Mouse (Mus musculus): ENCODE results near the gene Pianp. TPM values are rescaled to one million over a fixed set of nuclear protein-coding genes. Genes with fewer than 3 reads are reported as not detected.

Gene Pianp
- total RNA-seq, 2 experiments from 2014 or later, result not detected

DNA sequence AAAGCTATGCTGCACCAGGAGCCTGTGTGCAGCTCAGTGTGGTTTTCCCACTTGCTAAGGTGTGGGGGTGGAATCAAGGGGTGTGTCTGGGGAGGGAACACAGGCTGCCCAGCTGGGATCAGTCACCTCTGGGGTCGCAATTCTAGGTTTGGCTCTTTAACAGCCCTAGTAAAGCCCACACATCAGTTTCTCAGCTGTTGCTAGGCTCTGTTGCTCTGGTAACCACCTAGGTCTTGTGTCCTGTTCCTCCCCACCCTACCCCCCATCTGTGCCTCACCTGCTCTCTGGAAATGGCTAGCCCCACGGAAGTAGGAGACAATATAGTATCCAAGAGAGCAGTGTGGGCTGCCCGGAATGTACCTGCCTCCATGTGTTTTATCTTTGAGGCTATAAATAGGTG is 7.2 kb downstream of the Pianp start:
- no peak for ATAC-seq (replicated peaks; ENCODE audit: low FRiP score, low TSS enrichment, poor library complexity, severe bottlenecking)

DNA sequence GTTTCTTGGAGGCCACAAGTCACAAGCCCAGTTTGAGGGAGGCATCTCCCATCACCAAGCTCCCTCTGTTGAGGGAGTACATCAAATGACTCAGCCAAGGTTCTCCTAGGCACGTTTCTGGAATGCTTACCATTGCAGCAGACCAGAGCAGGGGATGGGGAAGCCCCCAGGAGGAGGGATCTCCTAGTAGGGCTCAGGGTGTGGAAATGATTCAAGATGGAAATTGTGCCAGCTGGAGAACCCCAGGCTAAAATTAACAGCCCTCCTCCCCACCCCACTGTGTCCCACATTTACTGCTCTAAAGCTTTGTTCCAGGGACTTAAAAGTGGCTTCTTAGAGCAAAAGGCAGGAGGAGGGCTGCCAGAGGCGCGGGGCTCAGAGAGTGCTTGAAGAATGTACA is 8.6 kb downstream of the Pianp start:
- ATAC-seq (replicated peaks; ENCODE audit: low FRiP score, low TSS enrichment, poor library complexity, severe bottlenecking), result no peak

DNA sequence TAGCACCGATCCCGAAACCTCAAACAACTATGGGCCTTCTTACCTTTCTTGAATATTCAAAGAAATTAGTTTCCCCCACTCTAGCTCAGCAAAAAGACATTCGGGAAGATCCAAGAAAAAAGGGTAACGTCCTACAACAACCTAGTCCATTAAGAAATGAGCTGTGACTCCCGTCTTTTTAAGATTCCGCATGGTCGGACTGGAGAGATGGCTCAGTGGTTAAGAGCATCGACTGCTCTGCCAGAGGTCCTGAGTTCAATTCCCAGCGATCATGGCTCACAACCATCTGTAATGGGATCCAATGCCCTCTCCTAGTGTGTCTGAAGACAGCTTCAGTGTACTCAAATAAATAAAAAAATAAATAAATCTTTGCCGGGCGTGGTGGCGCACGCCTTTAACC is 11.6 kb downstream of the Pianp start:
- ATAC-seq (replicated peaks; ENCODE audit: low FRiP score, low TSS enrichment, poor library complexity, severe bottlenecking), result no peak

DNA sequence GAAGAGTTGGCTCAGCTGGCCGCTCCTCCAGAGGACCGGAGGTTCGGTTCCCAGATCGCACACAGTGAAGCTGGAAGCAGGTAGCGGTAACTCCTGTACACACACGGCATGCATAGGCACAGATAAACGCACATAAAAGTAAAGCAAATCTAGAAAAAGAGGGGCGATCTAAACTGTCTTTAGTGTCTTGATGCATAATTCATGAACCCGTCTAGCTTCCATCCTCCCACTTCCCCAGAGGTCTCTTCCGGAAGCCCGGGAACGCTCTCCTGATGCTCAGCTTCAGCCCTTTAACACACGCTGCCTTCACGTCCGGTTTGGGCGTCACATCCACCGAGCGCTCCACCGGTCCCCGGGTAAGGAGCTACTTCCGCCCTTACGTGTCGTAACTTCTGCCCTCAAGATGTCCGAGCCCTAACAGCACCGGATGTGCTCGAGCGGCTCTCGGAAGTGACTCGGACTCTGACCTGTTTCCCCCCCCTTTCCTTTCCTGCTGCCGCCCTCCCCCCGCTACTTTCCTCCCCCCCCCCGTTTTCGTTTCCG is 12.2 kb downstream of the Pianp start:
- peak; percentile 99 for ATAC-seq (replicated peaks; ENCODE audit: low FRiP score, low TSS enrichment, poor library complexity, severe bottlenecking)

DNA sequence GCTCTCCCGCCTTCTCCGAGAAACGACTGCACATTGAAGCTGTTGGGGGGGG is 12.5 kb downstream of the Pianp start, which contains the start of gene Zfp384:
Gene Zfp384, plus strand, starts transcription at position 17 of the 52 bp plus-strand sequence.
- no peak for ATAC-seq (replicated peaks; ENCODE audit: low FRiP score, low TSS enrichment, poor library complexity, severe bottlenecking)

DNA sequence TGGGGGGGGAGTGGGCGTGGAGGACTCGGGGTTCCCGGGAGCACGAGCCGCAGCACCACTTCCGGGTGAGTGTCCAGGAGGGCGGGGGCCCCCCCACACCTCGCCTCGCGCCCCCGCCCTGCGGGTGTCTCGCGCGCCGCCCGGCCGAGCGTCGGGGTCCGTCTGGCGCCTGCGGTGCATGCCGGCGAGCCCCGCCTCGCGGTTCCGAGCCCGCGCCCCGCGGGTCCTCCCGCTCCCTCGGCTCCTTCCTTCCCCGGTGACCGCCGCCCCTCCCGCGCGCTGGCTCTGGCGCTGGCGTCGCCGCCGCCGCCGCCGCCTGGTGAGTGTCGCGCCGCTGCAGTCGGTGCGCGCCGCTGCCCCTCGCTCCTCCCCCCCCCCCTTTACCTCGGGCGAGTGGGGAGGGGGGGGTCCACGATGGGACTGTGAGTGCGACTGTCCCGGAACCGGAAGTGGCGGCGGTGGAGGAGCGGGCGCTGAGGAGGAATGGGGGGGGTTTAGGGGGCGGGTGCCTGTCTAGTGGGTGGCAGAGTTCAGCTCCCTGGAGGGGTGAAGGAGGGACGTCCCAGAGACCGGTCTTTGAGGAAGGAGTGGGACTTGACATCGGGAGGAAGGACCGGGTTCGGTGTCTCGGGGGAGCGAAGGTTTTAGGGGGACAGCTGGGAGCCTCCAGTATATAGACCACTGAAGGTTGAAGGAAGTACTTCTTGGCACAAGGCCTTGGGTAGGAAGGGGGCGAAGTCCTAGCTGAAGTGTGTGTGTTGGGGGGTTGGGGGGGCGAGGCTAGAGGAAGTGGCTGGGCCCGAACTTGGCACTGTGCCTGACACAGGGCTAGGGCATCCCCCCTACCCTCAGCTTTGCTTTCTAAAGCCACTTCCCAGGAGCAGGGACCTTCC is 12.9 kb downstream of the Pianp start:
- ATAC-seq (replicated peaks; ENCODE audit: low FRiP score, low TSS enrichment, poor library complexity, severe bottlenecking), result peak; percentile 61

DNA sequence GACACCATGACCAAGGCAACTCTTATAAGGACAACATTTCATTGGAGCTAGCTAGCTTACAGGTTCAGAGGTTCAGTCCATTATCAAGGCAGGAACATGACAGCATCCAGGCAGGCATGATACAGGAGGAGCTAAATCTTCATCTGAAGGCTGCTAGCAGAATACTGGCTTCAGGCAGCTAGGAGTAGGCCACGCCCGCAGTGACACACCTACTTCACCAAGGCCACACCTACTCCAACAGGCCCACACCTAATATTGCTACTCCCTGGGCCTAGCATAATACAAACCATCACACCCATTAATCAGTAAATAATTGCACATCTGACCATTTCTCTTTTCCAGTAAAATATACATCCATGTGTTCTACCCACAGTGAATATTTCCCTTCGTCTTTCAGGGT is 21.2 kb downstream of the Pianp start:
- ATAC-seq (replicated peaks; ENCODE audit: low FRiP score, low TSS enrichment, poor library complexity, severe bottlenecking), result peak; percentile 90

DNA sequence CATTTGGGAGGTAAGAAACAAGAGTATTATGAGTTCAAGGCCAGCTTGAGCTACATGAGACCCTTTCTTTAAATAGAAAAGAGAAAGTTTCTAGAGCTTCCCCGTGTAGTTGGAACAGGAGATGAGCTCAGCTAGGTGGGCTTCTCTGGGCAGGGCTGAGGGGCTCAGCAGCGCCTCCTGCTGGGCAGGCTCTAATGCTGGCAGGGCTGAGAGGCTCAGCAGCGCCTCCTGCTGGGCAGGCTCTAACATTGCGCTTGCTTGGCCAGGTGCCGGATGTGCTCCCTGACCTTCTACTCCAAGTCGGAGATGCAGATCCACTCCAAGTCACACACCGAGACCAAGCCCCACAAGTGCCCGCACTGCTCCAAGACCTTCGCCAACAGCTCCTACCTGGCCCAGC is 34.0 kb downstream of the Pianp start:
- peak; percentile 62; the same call in 1 of the 2 replicates for ATAC-seq (replicated peaks; ENCODE audit: low FRiP score, low TSS enrichment, poor library complexity, severe bottlenecking)

DNA sequence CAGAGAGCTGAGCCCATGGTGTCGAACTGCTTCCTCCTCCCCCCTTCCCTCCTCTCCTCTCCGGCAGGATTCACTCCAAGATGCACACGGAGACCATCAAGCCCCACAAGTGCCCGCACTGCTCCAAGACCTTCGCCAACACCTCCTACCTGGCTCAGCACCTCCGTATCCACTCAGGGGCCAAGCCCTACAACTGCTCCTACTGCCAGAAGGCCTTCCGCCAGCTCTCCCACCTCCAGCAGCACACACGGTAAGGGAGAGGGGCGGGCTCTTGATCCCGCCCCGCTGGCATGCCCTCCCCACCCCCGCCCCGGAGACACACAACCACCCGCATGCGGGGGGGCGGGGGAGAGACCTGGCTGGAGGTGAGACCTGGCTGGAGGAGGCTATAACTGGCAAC is 35.1 kb downstream of the Pianp start:
- no peak for ATAC-seq (replicated peaks; ENCODE audit: low FRiP score, low TSS enrichment, poor library complexity, severe bottlenecking)

DNA sequence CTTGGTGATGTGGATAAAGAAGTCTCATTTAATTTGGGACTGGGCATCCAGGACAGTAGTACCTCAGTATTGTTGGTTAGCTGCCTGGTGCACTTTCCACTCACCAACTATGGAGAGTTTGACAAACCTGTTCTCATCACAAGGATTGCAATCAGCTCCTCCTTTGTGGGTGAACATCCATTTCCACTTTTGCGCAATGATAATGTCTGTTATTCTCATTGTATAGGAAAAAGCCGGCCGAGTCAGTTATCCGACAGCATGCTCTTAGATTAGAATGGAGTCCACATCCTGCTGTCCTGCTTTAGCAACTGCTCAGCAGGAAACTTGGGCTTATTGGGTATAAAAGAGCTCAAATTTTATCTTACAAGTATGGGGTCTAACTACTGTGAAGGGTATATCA is 42.2 kb downstream of the Pianp start:
- no peak for ATAC-seq (replicated peaks; ENCODE audit: low FRiP score, low TSS enrichment, poor library complexity, severe bottlenecking)

DNA sequence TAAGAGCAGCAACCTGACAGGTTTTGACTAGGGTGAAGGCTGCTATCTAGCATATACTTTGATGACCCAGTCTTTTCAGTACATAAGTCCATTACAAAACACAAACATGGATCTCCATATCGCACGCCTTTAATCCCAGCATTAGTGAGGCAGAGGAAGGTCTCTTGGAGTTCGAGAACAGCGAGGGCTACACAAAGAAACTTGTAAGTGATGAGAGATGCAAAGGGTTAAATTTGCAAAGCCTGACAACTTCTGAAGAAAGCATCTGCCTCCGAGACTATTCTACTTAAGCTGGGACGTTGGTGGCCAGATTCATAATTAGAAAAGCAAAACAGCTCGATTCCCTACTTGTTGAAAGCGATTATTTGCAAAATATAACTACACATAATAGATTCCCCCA is 42.6 kb downstream of the Pianp start:
- ATAC-seq (replicated peaks; ENCODE audit: low FRiP score, low TSS enrichment, poor library complexity, severe bottlenecking), result no peak; the same call in 1 of the 2 replicates

DNA sequence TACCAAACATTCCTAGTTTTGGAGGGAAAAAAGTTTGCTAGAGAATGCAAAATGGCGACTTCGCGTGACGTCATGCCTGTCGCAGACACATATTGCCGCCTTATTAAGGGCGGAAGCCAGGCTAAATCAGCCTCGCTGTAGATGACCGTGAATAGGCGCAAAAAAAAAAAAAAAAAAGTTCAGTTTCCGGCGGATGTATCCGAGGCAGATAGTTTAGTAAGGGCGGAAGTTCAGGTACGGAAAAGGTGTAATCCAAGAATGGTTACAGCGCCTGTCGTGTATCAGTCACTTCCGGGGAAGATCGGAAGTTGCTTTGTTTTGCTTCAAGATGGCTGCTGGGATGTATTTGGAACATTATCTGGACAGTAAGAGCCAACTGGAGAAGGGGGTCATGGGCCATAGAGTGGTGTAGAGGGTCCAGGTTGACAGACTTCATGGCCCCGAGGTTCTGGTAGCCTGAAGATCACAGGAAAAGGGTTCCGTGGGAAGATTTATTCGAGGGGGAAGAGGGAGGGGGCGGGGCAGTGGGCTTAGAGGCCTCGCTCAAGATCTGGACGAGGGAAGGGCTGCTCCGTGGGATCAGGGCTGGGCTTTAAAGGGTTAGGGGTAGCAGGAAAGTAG is 43.1 kb downstream of the Pianp start, which contains the start of gene Ing4:
Gene Ing4, plus strand, starts transcription at position 228 of the 621 bp plus-strand sequence.
- ATAC-seq (replicated peaks; ENCODE audit: low FRiP score, low TSS enrichment, poor library complexity, severe bottlenecking), result peak; percentile 97

DNA sequence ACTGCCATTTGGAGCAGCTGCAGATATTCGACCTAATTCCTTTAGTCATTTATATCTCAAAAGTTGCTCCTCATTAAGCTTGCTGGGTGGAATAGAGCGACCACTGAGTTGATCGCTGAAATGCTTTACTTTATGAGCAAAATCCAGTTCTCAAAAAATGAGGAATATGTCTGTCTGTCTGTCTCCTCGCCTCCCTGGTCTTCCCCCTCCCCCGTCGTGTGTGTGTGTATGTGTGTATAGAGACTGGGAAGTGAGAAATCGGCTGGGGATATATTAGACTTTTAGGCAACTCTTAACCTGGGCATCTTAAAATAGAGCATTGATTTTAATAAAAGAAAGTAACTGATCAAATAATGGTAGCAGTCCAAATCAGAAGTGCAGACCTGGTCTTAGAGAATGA is 43.7 kb downstream of the Pianp start:
- no peak for ATAC-seq (replicated peaks; ENCODE audit: low FRiP score, low TSS enrichment, poor library complexity, severe bottlenecking)

DNA sequence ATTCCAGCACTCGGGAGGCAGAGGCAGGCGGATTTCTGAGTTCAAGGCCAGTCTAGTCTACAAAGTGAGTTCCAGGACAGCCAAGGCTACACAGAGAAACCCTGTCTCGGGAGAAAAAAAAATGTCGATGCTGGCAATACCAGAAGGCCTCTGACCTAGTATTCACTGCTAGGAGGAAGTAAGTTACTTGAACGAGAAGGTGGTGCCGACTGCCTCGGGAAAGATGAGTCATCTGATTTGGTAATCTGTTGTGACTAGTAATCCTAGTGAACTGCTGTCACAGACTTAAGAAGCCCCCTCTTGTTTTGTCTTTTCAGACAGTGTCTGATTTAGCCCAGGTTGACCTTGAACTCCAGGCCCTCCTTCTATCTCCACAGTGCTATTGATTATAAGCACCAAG is 44.6 kb downstream of the Pianp start:
- no peak for ATAC-seq (replicated peaks; ENCODE audit: low FRiP score, low TSS enrichment, poor library complexity, severe bottlenecking)

DNA sequence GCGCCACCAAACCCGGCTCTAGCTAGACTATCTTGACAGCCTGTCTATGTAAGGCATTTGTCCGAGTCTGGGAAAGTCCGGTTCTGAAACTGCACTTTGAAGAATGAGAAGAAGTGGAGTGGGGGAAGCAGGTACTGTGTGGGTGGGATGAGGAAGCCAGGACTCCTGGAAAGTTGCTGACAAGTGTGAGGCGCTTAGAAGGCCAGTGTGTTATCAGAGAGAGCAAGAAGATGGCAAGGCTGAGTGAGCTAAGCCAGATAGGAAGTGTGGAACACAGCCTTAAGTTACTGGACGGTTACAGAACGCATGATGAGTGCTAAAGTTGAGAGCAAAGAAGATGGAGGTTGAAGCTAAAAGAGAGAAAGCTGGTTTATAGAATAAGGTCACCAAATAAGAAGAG is 45.6 kb downstream of the Pianp start:
- ATAC-seq (replicated peaks; ENCODE audit: low FRiP score, low TSS enrichment, poor library complexity, severe bottlenecking), result no peak

DNA sequence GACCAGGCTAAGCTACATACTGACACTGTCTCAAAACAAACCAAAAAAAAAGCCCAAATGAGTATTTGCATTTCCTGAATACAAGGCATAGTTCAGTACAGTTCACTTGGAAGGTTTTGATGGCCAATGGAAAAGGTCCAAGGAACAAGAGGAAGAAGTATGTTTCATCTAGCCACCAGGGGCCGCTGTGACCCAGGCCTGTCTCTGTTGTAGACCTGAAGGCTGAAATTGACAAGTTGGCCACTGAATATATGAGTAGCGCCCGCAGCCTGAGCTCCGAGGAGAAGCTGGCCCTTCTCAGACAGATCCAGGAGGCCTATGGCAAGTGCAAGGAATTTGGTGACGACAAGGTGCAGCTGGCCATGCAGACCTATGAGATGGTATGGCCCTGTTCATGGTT is 50.2 kb downstream of the Pianp start:
- ATAC-seq (replicated peaks; ENCODE audit: low FRiP score, low TSS enrichment, poor library complexity, severe bottlenecking), result peak; percentile 76

DNA sequence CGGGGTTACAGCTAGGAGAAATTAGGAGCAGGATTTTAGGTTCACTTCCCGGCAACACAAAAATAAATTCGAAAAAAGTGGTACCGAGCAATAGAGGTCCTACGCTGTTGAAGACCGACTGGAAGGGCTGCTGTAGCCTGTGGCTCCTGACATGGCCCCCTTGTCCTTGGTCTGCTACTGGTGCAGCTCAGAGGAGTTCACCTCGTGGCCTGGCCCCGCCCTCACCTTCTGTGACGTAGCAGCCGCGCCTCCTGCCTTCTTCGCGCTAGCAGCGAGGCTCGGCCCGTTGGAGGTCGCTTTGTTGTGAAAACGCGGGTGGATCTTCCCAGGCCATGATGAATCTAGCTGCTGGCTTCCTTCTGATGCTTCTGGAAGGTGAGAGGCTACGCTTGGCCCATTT is 53.2 kb downstream of the Pianp start, which contains the start of gene Acrbp:
Gene Acrbp, plus strand, starts transcription at position 12 of the 400 bp plus-strand sequence.
- no peak for ATAC-seq (replicated peaks; ENCODE audit: low FRiP score, low TSS enrichment, poor library complexity, severe bottlenecking)

DNA sequence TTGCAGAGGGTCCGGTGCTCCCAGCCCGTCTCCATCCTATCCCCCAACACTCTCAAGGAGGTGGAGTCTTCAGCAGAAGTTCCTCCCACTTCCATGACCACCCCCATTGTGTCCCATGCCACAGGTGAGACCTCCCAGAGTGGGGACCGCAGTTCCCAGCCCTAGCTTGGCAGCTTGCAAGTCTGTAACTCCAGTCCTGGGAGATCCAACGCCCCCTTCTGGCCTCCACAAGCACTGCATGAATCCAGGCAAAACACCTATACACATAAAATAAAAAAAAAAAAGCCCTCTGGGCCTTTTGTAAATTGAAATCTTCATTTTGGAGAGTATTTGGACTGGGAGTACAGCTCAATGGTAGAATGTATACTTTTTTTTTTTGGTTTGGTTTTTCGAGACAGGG is 54.7 kb downstream of the Pianp start:
- no peak for ATAC-seq (replicated peaks; ENCODE audit: low FRiP score, low TSS enrichment, poor library complexity, severe bottlenecking)
